Mouse (Mus musculus): ENCODE measurements around the gene Clpsl2. TPM values are rescaled to one million over a fixed set of nuclear protein-coding genes. Genes with fewer than 3 reads are reported as not detected.
"Not testable (repeated sequence)": the region's sequence is repeated elsewhere in the genome, so short reads cannot be mapped to it uniquely, and the experiment has no call there.

Clpsl2 gene
- polyA plus RNA-seq, 1 experiment from 2014 or later = not detected

DNA sequence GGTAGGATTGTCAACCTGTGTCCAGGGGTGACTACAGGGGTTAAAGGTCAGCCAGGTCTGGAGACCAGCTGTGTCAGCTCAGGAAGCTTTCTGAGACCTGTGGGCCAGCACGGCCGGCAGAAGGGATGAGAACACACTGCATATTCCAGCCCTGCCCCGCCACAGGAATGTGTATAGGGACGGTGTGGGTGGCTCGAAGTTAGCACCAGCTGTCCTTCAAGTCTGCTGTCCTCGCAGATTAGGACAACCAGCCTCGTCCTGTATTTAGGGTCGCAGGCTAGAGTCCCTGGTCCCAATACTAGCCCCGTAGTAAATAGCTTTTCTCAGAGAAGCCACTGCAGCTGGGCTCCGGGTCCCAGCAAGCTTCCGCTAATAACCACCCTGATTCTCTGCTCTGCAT lies 661 bp upstream of the Clpsl2 start:
- no peak overlapping the region for H3K27ac ChIP-seq
- H3K36me3 ChIP-seq = no peaks in the 10 kb centered on the region
- H3K27me3 ChIP-seq (ENCODE audit: insufficient read depth, poor library complexity, severe bottlenecking) = no peaks in the 10 kb centered on the region
- no peak overlapping the region for H3K4me3 ChIP-seq
- WGBS = 74% methylated on average over 11 of the region's 11 CpGs
- peaks cover 13% of the 10 kb centered on the region for H3K4me1 ChIP-seq (replicated peaks)
- no peak for DNase-seq (ENCODE audit: low spot score)
- no peaks in the 10 kb centered on the region for H3K9me3 ChIP-seq

DNA sequence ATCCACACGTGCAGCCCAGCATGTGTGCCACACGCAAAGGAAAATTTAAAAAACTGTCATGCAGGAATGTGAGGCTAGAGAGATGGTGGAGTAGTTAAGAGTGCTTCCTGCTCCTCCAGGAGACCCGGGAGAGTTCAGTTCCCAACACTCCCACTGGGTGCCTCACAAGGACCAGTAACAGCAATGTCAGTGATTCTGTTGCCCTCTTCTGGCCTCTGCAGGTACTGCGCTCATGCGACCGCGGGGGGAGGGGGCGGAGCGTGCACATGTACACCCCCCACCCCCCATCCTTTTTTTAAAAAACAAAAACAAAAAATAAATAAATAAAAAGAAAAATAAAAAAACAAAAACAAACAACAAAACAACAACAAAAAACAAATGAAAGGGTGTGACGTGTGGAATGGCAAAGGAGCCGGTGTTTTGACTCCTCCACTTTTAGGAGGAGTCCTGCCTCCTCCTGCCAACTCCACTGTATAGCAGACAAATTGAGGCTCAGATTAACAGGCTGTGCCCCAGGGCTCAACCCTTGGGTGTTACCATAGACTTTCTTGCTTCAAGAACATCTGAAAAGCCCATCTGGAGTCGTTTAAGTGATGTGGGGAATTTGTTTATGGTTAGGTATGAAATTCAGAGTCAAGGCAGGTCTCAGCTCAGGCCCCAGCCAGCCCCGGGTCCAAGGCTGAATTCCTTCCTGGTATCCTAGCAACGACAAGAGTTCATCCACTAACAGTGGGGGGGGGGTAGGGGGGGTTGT lies 4.0 kb downstream of the Clpsl2 start:
- Histone ChIP-seq H3K4me3 (0 out of 2 replicates have a peak overlapping the region, but pooled peaks have one; percentile 6), H3K36me3 (no peaks in the 10 kb centered on the region), H3K9me3 (no peaks in the 10 kb centered on the region), H3K4me1 (replicated peaks) (peaks cover 41% of the 10 kb centered on the region), H3K27ac (no peak overlapping the region), H3K27me3 (ENCODE audit: insufficient read depth, poor library complexity, severe bottlenecking) (no peaks in the 10 kb centered on the region)
- DNase-seq (ENCODE audit: low spot score) = peak; percentile 84
- 5% methylated on average over 14 of the region's 14 CpGs for WGBS

DNA sequence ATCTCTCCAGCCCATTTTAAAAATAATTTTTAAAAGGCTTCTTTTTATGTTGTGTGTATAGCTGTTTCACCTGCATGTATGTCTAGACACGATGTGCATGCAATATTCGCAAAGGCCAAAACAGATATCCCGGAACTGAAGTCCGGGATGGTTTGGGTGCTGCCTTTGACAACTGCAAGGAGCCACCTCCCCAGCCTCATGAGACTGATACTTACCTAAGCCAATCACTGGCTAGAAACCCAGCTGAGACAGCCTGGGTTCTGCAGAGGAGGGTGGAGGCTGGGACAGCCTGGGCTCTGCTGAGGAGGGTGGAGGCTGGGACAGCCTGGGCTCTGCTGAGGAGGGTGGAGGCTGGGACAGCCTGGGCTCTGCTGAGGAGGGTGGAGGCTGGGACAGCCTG lies 4.8 kb downstream of the Clpsl2 start:
- H3K9me3 ChIP-seq; H3K36me3 ChIP-seq; DNase-seq (ENCODE audit: low spot score); H3K27ac ChIP-seq; H3K4me3 ChIP-seq; H3K27me3 ChIP-seq (ENCODE audit: insufficient read depth, poor library complexity, severe bottlenecking): not testable (repeated sequence)
- peaks cover 41% of the 10 kb centered on the region for H3K4me1 ChIP-seq (replicated peaks)
- 92% methylated on average over 4 of the region's 4 CpGs for WGBS

DNA sequence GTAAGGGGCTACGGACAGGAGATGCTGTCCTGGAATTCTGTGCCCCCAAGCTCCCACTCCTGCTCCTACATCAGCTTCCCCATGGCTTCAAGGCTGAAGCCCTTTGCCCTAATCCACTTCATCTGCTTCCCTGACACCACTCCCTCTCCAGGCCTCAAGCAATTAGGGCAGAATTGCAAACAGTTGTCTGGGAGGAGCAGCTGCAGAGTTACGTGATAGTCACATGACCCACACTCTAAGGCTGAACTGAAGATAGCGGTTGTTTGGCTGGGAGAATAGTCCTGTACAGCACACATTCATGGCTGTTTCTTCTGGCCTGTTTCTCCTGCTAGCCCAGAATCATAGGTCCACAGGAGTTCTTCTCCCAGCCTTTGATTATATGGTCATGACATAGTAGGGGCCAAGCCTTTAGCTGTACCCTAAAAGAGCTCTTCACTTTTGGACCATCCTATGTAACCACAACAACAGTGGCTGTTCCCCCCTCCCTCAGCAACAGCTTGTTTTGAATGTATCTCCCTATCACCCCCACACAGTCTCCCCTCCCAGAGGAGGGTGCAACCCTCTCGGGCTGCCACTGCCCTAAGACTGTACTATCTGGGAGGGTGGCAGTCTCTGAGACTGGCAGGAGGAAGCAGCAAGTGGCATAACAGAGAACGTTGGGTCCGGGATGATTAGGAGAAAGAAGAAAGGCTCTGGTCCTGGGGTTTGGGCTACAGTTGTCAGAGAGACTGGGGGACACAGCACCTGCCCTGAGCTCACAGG lies 7.6 kb downstream of the Clpsl2 start:
- Histone ChIP-seq H3K27ac (peak overlapping the region; percentile 47), H3K9me3 (no peaks in the 10 kb centered on the region), H3K4me1 (replicated peaks) (peaks cover 56% of the 10 kb centered on the region), H3K27me3 (ENCODE audit: insufficient read depth, poor library complexity, severe bottlenecking) (no peaks in the 10 kb centered on the region), H3K4me3 (no peak overlapping the region), H3K36me3 (no peaks in the 10 kb centered on the region)
- DNase-seq (ENCODE audit: low spot score) = peak; percentile 28
- WGBS = 63% methylated on average over 6 of the region's 6 CpGs

DNA sequence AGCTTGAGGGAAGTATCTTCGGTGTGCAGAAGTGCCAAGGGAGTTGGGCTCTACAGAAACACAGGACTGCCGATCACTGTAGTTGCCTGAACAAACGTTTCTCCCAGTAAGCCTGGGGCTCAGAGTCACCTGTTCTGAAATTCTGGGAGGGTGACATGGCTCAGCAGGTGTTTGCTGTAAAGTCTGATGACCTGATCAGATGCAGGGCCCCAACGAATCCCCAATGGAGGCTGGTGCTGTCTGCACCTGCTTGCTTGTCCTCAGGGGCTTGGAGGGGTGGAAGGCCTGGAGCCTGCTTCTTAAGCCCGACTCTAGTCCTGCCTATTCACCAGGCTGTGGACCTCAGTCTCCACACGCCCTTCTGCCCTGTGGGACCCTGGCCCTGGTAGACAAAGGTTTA lies 8.6 kb downstream of the Clpsl2 start:
- Histone ChIP-seq H3K27ac (no peak overlapping the region), H3K9me3 (no peaks in the 10 kb centered on the region), H3K4me3 (no peak overlapping the region), H3K36me3 (no peaks in the 10 kb centered on the region), H3K27me3 (ENCODE audit: insufficient read depth, poor library complexity, severe bottlenecking) (no peaks in the 10 kb centered on the region), H3K4me1 (replicated peaks) (peaks cover 56% of the 10 kb centered on the region)
- DNase-seq (ENCODE audit: low spot score) = no peak
- 80% methylated on average over 6 of the region's 6 CpGs for WGBS

DNA sequence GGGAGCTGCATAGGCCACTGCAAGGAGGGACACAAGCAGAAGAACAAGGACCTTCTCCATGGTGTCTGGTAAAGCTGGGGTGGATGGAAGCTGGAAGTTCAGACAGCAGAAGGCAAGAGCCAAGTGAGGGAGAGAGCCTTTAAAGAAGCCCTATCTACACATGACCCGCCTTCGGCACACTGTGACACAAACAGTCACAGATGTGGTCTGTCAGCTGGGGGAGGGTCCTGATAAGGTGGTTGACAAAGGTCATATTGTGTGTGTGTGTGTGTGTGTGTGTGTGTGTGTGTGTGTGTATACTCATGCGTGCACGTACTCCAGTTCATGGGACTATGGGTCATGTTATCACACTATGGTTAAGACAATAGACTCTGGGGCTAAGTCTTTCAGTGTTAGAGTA lies 11.4 kb downstream of the Clpsl2 start, which contains the start of gene Clps:
Gene Clps (minus strand): TSS at position 169 of the 400 bp plus-strand sequence.
- WGBS = 88% methylated on average over 4 of the region's 4 CpGs
- no peaks in the 10 kb centered on the region for H3K9me3 ChIP-seq
- H3K4me1 ChIP-seq (replicated peaks) = peaks cover 39% of the 10 kb centered on the region
- no peaks in the 10 kb centered on the region for H3K27me3 ChIP-seq (ENCODE audit: insufficient read depth, poor library complexity, severe bottlenecking)
- no peak within 1 kb of the TSS for H3K27ac ChIP-seq
- no peak for DNase-seq (ENCODE audit: low spot score)
- no peak within 1 kb of the TSS for H3K4me3 ChIP-seq
- no peaks in the 10 kb centered on the region for H3K36me3 ChIP-seq

DNA sequence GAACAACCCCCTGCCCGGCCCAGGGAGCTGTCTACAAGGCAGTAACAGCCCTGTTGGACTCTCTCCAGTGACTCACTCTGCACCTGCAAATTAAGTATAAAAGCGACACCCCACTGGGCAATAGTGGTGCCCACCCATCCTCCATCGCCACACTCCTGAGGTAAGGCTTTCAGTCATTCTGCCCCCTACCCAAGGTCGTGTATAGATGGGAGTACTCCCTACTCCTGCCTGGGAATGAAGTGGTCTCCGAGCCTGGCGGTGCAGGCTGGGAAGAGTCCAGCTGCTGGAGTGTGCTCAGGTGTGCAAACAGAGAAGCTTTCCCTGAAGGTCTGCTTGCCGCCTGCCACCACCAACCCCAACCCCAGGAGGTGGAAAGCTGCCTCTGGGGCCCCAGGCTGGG lies 12.4 kb downstream of the Clpsl2 start:
- H3K27ac ChIP-seq = no peak overlapping the region
- H3K9me3 ChIP-seq = no peaks in the 10 kb centered on the region
- no peak for DNase-seq (ENCODE audit: low spot score)

DNA sequence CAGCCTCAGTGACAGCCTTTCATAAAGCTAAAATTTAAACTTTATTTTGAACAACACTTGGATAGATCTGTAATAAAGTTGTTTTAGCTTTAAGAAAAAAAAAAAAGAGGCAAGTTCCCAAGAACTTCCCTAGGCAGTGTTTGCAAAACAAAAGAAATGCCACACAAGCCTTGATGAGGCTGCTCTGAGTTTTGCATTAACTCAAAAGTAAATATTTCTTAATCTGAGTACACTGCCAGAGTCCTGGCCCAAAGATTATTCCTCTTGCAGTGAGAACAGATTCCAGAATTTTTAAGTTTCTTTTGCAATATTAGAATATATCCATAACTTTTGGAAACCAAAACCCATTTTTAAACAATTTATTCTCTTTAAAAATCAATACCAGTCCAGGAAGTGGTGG lies 16.0 kb downstream of the Clpsl2 start:
- no peaks in the 10 kb centered on the region for H3K36me3 ChIP-seq
- no peak overlapping the region for H3K27ac ChIP-seq
- no peak for DNase-seq (ENCODE audit: low spot score)
- H3K4me3 ChIP-seq = no peak overlapping the region
- no peaks in the 10 kb centered on the region for H3K9me3 ChIP-seq
- no peaks in the 10 kb centered on the region for H3K27me3 ChIP-seq (ENCODE audit: insufficient read depth, poor library complexity, severe bottlenecking)
- H3K4me1 ChIP-seq (replicated peaks) = peaks cover 20% of the 10 kb centered on the region

More for the DNA sequence above, 12.4 kb downstream of the Clpsl2 start:
- H3K36me3 ChIP-seq = no peaks in the 10 kb centered on the region
- no peak overlapping the region for H3K4me3 ChIP-seq
- 67% methylated on average over 7 of the region's 7 CpGs for WGBS
- H3K4me1 ChIP-seq (replicated peaks) = peaks cover 29% of the 10 kb centered on the region
- no peaks in the 10 kb centered on the region for H3K27me3 ChIP-seq (ENCODE audit: insufficient read depth, poor library complexity, severe bottlenecking)

DNA sequence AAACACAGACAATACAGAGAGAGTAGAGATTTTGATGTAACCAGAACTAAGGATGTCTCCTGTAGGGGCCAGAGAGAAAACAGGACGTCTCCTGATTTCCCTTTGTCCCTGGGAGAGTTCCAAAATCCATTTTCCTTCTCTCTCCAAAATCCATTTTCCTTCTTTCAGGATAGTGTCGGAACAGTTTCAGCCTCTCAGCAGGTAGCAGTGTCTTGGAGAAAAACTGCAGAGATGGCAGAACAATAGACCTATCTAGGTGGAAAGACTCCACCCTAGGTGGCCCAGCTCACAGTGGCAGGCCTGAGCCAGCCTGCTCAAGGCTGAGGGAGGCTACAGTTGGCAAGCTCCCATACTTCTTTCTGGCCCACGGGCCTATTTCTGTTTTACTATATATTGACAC lies 18.3 kb downstream of the Clpsl2 start:
- WGBS = 34% methylated on average over 3 of the region's 3 CpGs
- H3K27ac ChIP-seq = no peak overlapping the region
- H3K4me3 ChIP-seq = no peak overlapping the region
- H3K4me1 ChIP-seq (replicated peaks) = no peaks in the 10 kb centered on the region
- no peaks in the 10 kb centered on the region for H3K36me3 ChIP-seq
- DNase-seq (ENCODE audit: low spot score) = no peak
- no peaks in the 10 kb centered on the region for H3K9me3 ChIP-seq
- no peaks in the 10 kb centered on the region for H3K27me3 ChIP-seq (ENCODE audit: insufficient read depth, poor library complexity, severe bottlenecking)

DNA sequence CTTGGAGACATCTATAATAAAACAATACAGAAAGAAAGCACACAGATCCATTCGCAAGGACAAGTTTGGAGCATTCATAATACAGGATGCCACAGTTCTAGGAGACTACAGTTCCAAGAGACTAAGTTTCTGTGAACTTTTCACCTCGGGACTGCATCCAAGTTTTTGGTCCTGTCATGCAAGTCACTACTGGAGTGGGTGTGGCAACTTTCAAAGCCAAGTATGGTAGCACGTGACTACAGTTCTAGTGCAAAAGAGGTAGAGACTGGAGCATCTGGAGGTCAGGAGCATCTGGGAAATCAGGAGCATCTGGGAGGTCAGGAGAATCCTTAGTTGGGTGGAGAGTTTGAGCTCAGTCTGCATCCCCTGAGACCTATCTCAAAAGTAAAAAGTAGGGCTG lies 22.7 kb downstream of the Clpsl2 start:
- WGBS = 88% methylated on average over 3 of the region's 3 CpGs
- H3K9me3 ChIP-seq = no peaks in the 10 kb centered on the region
- no peaks in the 10 kb centered on the region for H3K36me3 ChIP-seq
- no peak overlapping the region for H3K27ac ChIP-seq
- no peak overlapping the region for H3K4me3 ChIP-seq
- no peaks in the 10 kb centered on the region for H3K27me3 ChIP-seq (ENCODE audit: insufficient read depth, poor library complexity, severe bottlenecking)
- DNase-seq (ENCODE audit: low spot score) = no peak
- peaks cover 13% of the 10 kb centered on the region for H3K4me1 ChIP-seq (replicated peaks)

DNA sequence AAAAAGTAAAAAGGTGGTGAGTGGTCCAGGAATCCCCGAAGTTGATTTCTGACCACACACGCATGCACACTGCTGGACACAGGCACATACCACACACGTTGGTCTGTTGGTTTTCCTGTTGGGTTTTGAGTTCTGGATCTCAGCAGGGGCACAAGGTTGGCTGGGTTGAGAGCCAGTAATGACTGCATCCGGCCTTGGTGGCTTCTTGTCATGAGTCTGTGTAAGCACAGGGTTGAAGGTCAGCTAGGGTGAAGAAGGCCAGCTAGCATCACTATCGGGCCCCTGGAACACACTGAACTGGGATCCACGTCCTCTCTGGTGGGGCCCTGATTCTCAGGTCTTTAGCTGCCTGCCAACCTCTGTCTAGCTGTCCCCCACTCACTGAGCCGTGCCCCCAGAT lies 23.3 kb downstream of the Clpsl2 start:
- WGBS = 84% methylated on average over 7 of the region's 7 CpGs
- no peak for DNase-seq (ENCODE audit: low spot score)

DNA sequence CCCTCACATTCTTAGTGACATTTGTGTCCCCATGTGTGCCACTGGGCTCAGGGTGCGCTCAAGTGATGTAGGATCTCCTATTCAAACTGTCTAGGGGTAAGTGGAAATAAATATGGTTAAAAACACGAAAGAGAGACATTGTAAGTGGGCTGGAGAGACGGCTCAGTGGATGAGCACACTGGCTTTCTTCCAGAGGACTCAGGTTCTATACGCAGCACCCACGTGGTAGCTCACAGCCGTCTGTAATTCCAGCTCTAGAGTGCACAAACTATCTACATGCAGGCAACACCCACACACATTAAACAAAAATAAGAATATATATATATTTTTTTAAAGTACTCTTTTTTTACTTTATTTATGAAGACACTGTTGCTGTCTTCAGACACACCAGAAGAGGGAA lies 23.7 kb downstream of the Clpsl2 start:
- no peak overlapping the region for H3K4me3 ChIP-seq
- H3K27me3 ChIP-seq (ENCODE audit: insufficient read depth, poor library complexity, severe bottlenecking) = no peaks in the 10 kb centered on the region
- no peak for DNase-seq (ENCODE audit: low spot score)
- no peaks in the 10 kb centered on the region for H3K9me3 ChIP-seq
- H3K36me3 ChIP-seq = no peaks in the 10 kb centered on the region
- WGBS = 84% methylated on average over 6 of the region's 6 CpGs
- peaks cover 13% of the 10 kb centered on the region for H3K4me1 ChIP-seq (replicated peaks)
- no peak overlapping the region for H3K27ac ChIP-seq

More for the DNA sequence above, 23.3 kb downstream of the Clpsl2 start:
- no peaks in the 10 kb centered on the region for H3K9me3 ChIP-seq
- no peaks in the 10 kb centered on the region for H3K27me3 ChIP-seq (ENCODE audit: insufficient read depth, poor library complexity, severe bottlenecking)
- H3K4me3 ChIP-seq = no peak overlapping the region
- H3K4me1 ChIP-seq (replicated peaks) = peaks cover 13% of the 10 kb centered on the region
- no peak overlapping the region for H3K27ac ChIP-seq
- no peaks in the 10 kb centered on the region for H3K36me3 ChIP-seq
